Mouse (Mus musculus): Measurements from ENCODE around the gene Cd68.
"Not testable (repeated sequence)": the region's sequence is repeated elsewhere in the genome, so short reads cannot be mapped to it uniquely, and the experiment has no call there.

Gene Cd68

GRCm38 (mm10) chr11:69624339-69624738, 41.6 kb downstream of the Cd68 start:
- DNase-seq (ENCODE audit: low read depth, low spot score), result not testable (repeated sequence)

GRCm38 (mm10) chr11:69623006-69623405, 42.9 kb downstream of the Cd68 start:
- no peak for DNase-seq (ENCODE audit: low read depth, low spot score)

- no peak for DNase-seq (ENCODE audit: low read depth, low spot score)
Measured at GRCm38 (mm10) chr11:69622406-69622805, 43.5 kb downstream of the Cd68 start.

- no peak for DNase-seq (ENCODE audit: low read depth, low spot score)
Measured at GRCm38 (mm10) chr11:69621571-69622268, 44.2 kb downstream of the Cd68 start, which contains the start of gene Sat2. Sat2 (plus strand) TSS chr11:69622024.

GRCm38 (mm10) chr11:69620394-69621081, 45.4 kb downstream of the Cd68 start:
- no peak for DNase-seq (ENCODE audit: low read depth, low spot score)

DNA sequence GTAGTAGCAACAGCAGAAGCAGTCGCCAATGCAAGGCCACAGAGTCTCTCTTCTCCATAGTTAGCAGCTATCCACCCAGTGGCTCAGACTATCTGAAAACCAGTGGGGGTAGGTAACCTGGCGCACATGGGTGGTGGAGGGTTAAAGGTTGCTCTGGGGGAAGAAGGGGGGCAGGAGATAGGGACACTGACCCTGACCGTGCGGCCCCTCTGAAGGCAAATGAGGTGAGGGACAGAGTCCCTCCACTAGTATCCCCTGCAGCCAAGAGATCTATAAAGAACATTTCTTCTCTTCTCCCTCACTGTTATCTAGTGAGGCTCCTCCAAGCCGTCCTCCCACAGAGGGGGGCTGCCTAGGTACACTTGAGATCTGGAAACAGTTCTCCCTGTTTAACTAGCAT, 48.1 kb downstream of the Cd68 start, which contains the start of gene Shbg:
Gene Shbg (minus strand): TSS at position 101 of the 400 bp plus-strand sequence.
- DNase-seq (ENCODE audit: low read depth, low spot score), result no peak

DNA sequence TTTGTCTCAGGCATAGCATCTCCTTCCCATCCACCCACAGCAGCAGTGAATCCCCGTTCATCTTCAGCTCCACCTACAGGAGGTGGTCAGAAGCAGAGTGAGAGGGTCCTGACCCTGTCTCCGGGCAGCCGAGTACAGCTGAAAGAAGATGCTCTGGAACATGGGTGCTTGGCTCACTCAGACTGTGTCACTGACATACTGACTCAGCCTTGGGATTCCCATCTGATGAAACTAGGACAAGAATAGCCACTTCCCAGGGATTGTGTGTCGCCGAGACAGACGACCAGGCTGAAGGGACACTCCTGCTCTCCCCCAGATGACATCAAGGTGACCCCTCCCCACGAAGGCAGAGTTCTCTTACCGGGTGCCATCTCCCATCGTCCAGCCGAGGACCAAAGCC, 49.2 kb downstream of the Cd68 start:
- no peak for DNase-seq (ENCODE audit: low read depth, low spot score)

DNA sequence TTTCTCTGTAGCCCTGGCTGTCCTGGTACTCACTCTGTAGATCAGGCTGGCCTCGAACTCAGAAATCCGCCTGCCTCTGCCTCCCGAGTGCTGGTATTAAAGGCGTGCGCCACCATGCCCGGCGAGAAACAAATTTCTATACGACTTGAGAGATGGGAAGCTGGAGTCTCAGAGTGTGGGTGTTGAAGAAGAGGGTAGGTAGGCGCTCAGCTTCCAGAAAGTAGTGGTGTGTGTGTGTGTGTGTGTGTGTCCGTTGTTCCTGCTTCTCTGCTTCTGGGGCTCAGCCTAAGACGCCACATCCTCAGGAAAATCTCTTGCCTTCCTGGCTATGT, 51.7 kb downstream of the Cd68 start:
- DNase-seq (ENCODE audit: low read depth, low spot score), result not testable (repeated sequence)
